Mouse (Mus musculus) intestine, postnatal 0 days (tissue): ENCODE measurements at regions not wholly inside any gene's neighbourhood (a gene's known extent, or its start where the extent isn't known, plus 50 kb on each side); places are given as distances from the start of the nearest gene placed in this dataset.

Experiments used
- ATAC-seq: fragments of 200-750 bp; cut with Nextera tagmentation; 2 replicates; pipeline ENCODE4 v1.8.0; 2017; ENCODE audit warnings: mild to moderate bottlenecking, moderate TSS enrichment, moderate library complexity
- H3K27ac ChIP-seq: fragments of 300-500 bp; sonication (generic); 2 replicates; pipeline ENCODE4 v1.5.1; 2014; ENCODE audit warnings: mild to moderate bottlenecking, low read depth, low read length, moderate library complexity
- H3K27me3 ChIP-seq: fragments of 300-500 bp; sonication (generic); replicated peaks from 2 replicates; pipeline ENCODE4 v1.6.1; 2014; ENCODE audit warnings: low read length, mixed read lengths; ENCODE audit not compliant: control insufficient read depth, insufficient read depth
- H3K36me3 ChIP-seq: fragments of 300-500 bp; sonication (generic); 2 replicates; pipeline ENCODE4 v1.6.1; 2014; ENCODE audit warnings: mild to moderate bottlenecking, moderate library complexity; ENCODE audit not compliant: control insufficient read depth, insufficient read depth
- H3K4me1 ChIP-seq: fragments of 300-500 bp; sonication (generic); replicated peaks from 2 replicates; pipeline ENCODE4 v1.6.1; 2014; ENCODE audit warnings: antibody characterized with exemption, low read length, mixed read lengths; ENCODE audit not compliant: control insufficient read depth, insufficient read depth
- H3K4me2 ChIP-seq: fragments of 300-500 bp; sonication (generic); replicated peaks from 2 replicates; pipeline ENCODE4 v1.6.1; 2014; ENCODE audit warnings: low read depth, mild to moderate bottlenecking, moderate library complexity
- H3K4me3 ChIP-seq: fragments of 300-500 bp; sonication (generic); 2 replicates; pipeline ENCODE4 v1.5.1; 2014; ENCODE audit warnings: low read depth, low read length
- H3K9ac ChIP-seq: fragments of 300-500 bp; sonication (generic); 2 replicates; pipeline ENCODE4 v1.6.1; 2014; ENCODE audit warnings: mild to moderate bottlenecking, low read depth, low read length
- H3K9me3 ChIP-seq: fragments of 300-500 bp; sonication (generic); 2 replicates; pipeline ENCODE4 v1.6.1; 2016; ENCODE audit warnings: mixed run types; ENCODE audit not compliant: control insufficient read depth
- CTCF ChIP-seq: sonication (generic); IDR thresholded peaks from 2 replicates; pipeline ENCODE4 v1.5.1; 2016; ENCODE audit warnings: low read depth, mild to moderate bottlenecking, control low read depth, antibody characterized with exemption, moderate library complexity
- WGBS: fragments of 180-500 bp; shearing (Covaris S2); extraction: QIAGEN DNeasy Blood & Tissue Kit; methylation state at CpG from one replicate; pipeline ENCODE4 v1.1.7; 2014; 5-methylcytosine and 5-hydroxymethylcytosine counted together

- H3K36me3 ChIP-seq = no peaks in the 10 kb centered on the region
- no peak overlapping the region for H3K4me3 ChIP-seq
- H3K27me3 ChIP-seq = no peaks in the 10 kb centered on the region
- no peak for ATAC-seq
- H3K9me3 ChIP-seq = no peaks in the 10 kb centered on the region
- no peak overlapping the region for H3K4me2 ChIP-seq
- 55% methylated on average over 2 of the region's 2 CpGs for WGBS
- H3K4me1 ChIP-seq = no peaks in the 10 kb centered on the region
- H3K9ac ChIP-seq = no peak overlapping the region
- TF ChIP-seq CTCF = no peak
- no peak overlapping the region for H3K27ac ChIP-seq
These were observed 534.5 kb upstream of the Nova1 start for GRCm38 (mm10) chr12:47353269-47353668.

GRCm38 (mm10) chr12:47351229-47351628, 532.5 kb upstream of the Nova1 start:
- Histone ChIP-seq H3K4me3 (no peak overlapping the region), H3K36me3 (no peaks in the 10 kb centered on the region), H3K27me3 (no peaks in the 10 kb centered on the region), H3K4me1 (no peaks in the 10 kb centered on the region), H3K9ac (no peak overlapping the region), H3K9me3 (no peaks in the 10 kb centered on the region), H3K4me2 (no peak overlapping the region), H3K27ac (no peak overlapping the region)
- ATAC-seq = no peak
- 91% methylated on average over 1 of the region's 1 CpGs for WGBS
- no peak for TF ChIP-seq CTCF

- peak; percentile 35 for TF ChIP-seq CTCF
- Histone ChIP-seq H3K4me1 (no peaks in the 10 kb centered on the region), H3K4me2 (no peak overlapping the region), H3K4me3 (no peak overlapping the region), H3K27ac (no peak overlapping the region), H3K27me3 (no peaks in the 10 kb centered on the region), H3K9ac (no peak overlapping the region), H3K9me3 (no peaks in the 10 kb centered on the region), H3K36me3 (no peaks in the 10 kb centered on the region)
- WGBS = 27% methylated on average over 2 of the region's 2 CpGs
- no peak for ATAC-seq
These were observed 494.7 kb upstream of the Nova1 start for GRCm38 (mm10) chr12:47313413-47313812.

- 60% methylated on average over 3 of the region's 3 CpGs for WGBS
These were observed 457.2 kb upstream of the Nova1 start for GRCm38 (mm10) chr12:47275904-47276303.

GRCm38 (mm10) chr12:47272309-47272708, 453.6 kb upstream of the Nova1 start:
- Histone ChIP-seq H3K9ac (no peak overlapping the region), H3K27me3 (no peaks in the 10 kb centered on the region), H3K36me3 (no peaks in the 10 kb centered on the region), H3K4me1 (no peaks in the 10 kb centered on the region), H3K27ac (no peak overlapping the region), H3K4me3 (no peak overlapping the region), H3K9me3 (no peaks in the 10 kb centered on the region), H3K4me2 (no peak overlapping the region)
- ATAC-seq = no peak
- 82% methylated on average over 2 of the region's 2 CpGs for WGBS
- no peak for TF ChIP-seq CTCF

More at GRCm38 (mm10) chr12:47275904-47276303, 457.2 kb upstream of the Nova1 start:
- H3K36me3 ChIP-seq = no peaks in the 10 kb centered on the region
- TF ChIP-seq CTCF = no peak
- H3K9me3 ChIP-seq = no peaks in the 10 kb centered on the region
- no peak for ATAC-seq
- no peak overlapping the region for H3K9ac ChIP-seq
- H3K4me3 ChIP-seq = no peak overlapping the region
- H3K4me1 ChIP-seq = no peaks in the 10 kb centered on the region
- no peak overlapping the region for H3K4me2 ChIP-seq
- H3K27me3 ChIP-seq = no peaks in the 10 kb centered on the region
- no peak overlapping the region for H3K27ac ChIP-seq

GRCm38 (mm10) chr12:47264118-47264517, 445.4 kb upstream of the Nova1 start:
- TF ChIP-seq CTCF = no peak
- Histone ChIP-seq H3K9me3 (no peaks in the 10 kb centered on the region), H3K4me1 (no peaks in the 10 kb centered on the region), H3K4me3 (no peak overlapping the region), H3K9ac (no peak overlapping the region), H3K4me2 (no peak overlapping the region), H3K27ac (no peak overlapping the region), H3K27me3 (no peaks in the 10 kb centered on the region), H3K36me3 (no peaks in the 10 kb centered on the region)
- WGBS = 70% methylated on average over 1 of the region's 1 CpGs
- ATAC-seq = no peak

GRCm38 (mm10) chr12:47263408-47263807, 444.7 kb upstream of the Nova1 start:
- Histone ChIP-seq H3K9ac (no peak overlapping the region), H3K4me2 (no peak overlapping the region), H3K4me3 (no peak overlapping the region), H3K9me3 (no peaks in the 10 kb centered on the region), H3K27ac (no peak overlapping the region), H3K36me3 (no peaks in the 10 kb centered on the region), H3K4me1 (no peaks in the 10 kb centered on the region), H3K27me3 (no peaks in the 10 kb centered on the region)
- no peak for ATAC-seq
- 45% methylated on average over 1 of the region's 1 CpGs for WGBS
- no peak for TF ChIP-seq CTCF
